Mouse (Mus musculus) myocyte (in vitro differentiated cells): ENCODE measurements around the gene Atp6v1fnb.

Source experiments
- MYOD1 ChIP-seq, 3 experiments: IDR thresholded peaks; one replicate each; pipeline ENCODE4 v1.6.1; 2011; ENCODE audit warnings: control low read depth in 2 of 3, low read depth in 2 of 3, mild to moderate bottlenecking in 2 of 3, moderate library complexity in 1 of 3; ENCODE audit not compliant: insufficient read length in 2 of 3, control insufficient read depth in 1 of 3
- POLR2A ChIP-seq: IDR thresholded peaks from one replicate; pipeline ENCODE4 v1.6.1; 2011; ENCODE audit warnings: low read depth, mild to moderate bottlenecking, control low read depth, moderate library complexity; ENCODE audit not compliant: insufficient read length

DNA sequence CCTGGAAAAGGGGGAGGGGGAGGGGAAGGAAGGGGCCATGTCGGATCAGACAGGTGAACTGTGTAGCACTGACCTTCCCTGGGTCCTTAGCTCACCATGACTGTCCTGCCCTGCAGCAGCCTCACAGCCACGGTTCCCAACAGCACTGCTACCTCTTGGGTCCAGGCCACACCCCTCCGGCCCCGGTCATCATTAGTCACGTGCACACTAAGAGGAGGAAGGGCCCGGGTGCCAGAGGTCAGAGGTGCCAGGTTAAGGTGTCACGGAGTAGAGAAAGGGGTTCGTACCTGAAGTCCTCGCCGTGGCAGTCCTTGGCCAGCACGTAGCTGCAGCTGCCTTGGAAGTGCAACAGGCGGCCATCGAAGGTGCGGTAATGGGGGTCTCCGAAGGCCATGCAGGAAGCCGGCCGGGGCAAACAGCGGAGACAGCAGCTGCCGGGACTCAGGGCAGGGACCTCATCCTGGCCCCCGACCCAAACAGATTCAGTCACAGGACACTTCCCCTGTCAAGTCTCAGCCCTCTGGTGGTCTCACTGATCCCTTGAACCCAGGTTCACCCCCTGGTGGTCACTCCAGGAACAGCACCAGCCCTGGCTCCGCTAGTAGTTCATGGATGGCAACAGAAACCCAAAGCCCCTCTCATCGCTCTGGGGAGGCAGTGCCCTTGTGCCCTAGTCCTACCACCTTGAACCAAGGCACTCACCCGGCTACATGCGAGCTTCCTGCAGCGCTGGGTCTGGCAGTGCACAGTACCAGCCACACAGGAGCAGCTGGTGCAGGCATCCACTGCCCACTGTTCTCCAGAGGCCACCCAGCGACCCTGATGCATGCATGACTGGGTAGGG, 13.7 kb downstream of the Atp6v1fnb start:
- TF ChIP-seq POLR2A: no peak
- no peak for TF ChIP-seq MYOD1 (IDR thresholded peaks at IDR 0.05; ENCODE audit: control insufficient read depth in 1 of 3, insufficient read length in 2 of 3, low read depth in 2 of 3)
